Mouse (Mus musculus): ENCODE results near the gene Pde4dip. TPM values are rescaled to one million over a fixed set of nuclear protein-coding genes. Genes with fewer than 3 reads are reported as not detected.

Gene Pde4dip
- polyA plus RNA-seq, 1 experiment from 2014 or later: 22.8 TPM

GRCm38 (mm10) chr3:97828286-97828685, 60.2 kb downstream of the Pde4dip start:
- Histone ChIP-seq H3K4me3 (no peak overlapping the region), H3K36me3 (no peaks in the 10 kb centered on the region), H3K9me3 (replicated peaks) (no peaks in the 10 kb centered on the region), H3K27ac (no peak overlapping the region), H3K4me1 (peaks cover 33% of the 10 kb centered on the region), H3K27me3 (ENCODE audit: low read depth, poor library complexity, severe bottlenecking) (peaks cover 27% of the 10 kb centered on the region)
- no peak for DNase-seq (ENCODE audit: low spot score)
- WGBS: 94% methylated on average over 4 of the region's 4 CpGs

- Histone ChIP-seq H3K36me3 (no peaks in the 10 kb centered on the region), H3K9me3 (replicated peaks) (no peaks in the 10 kb centered on the region), H3K4me3 (peak overlapping the region; percentile 61), H3K4me1 (peaks cover 23% of the 10 kb centered on the region), H3K27ac (0 out of 2 replicates have a peak overlapping the region, but pooled peaks have one; percentile 75), H3K27me3 (ENCODE audit: low read depth, poor library complexity, severe bottlenecking) (peaks cover 40% of the 10 kb centered on the region)
- WGBS: 2% methylated on average over 3 of the region's 3 CpGs
- DNase-seq (ENCODE audit: low spot score): no peak
These were observed 63.3 kb downstream of the Pde4dip start for GRCm38 (mm10) chr3:97825246-97825645.

- Histone ChIP-seq H3K36me3 (no peaks in the 10 kb centered on the region), H3K27ac (peak overlapping the region; percentile 75; the same call in 1 of the 2 replicates), H3K4me3 (peak overlapping the region; percentile 61), H3K9me3 (replicated peaks) (no peaks in the 10 kb centered on the region), H3K4me1 (peaks cover 23% of the 10 kb centered on the region), H3K27me3 (ENCODE audit: low read depth, poor library complexity, severe bottlenecking) (peaks cover 40% of the 10 kb centered on the region)
- WGBS: 0% methylated on average over 5 of the region's 5 CpGs
- peak; percentile 52 for DNase-seq (ENCODE audit: low spot score)
These were observed 63.8 kb downstream of the Pde4dip start for GRCm38 (mm10) chr3:97824744-97825143.

- Histone ChIP-seq H3K27me3 (ENCODE audit: low read depth, poor library complexity, severe bottlenecking) (peaks cover 40% of the 10 kb centered on the region), H3K9me3 (replicated peaks) (no peaks in the 10 kb centered on the region), H3K4me1 (peaks cover 26% of the 10 kb centered on the region), H3K4me3 (peak overlapping the region; percentile 61), H3K27ac (peak overlapping the region; percentile 75), H3K36me3 (no peaks in the 10 kb centered on the region)
- DNase-seq (ENCODE audit: low spot score): peak; percentile 74
- WGBS: under 1% methylated on average over 29 of the region's 29 CpGs
These were observed 64.3 kb downstream of the Pde4dip start for GRCm38 (mm10) chr3:97824011-97824711.

GRCm38 (mm10) chr3:97823438-97823837, 65.1 kb downstream of the Pde4dip start:
- Histone ChIP-seq H3K27ac (no peak overlapping the region), H3K36me3 (no peaks in the 10 kb centered on the region), H3K9me3 (replicated peaks) (no peaks in the 10 kb centered on the region), H3K4me3 (peak overlapping the region; percentile 61), H3K4me1 (peaks cover 26% of the 10 kb centered on the region), H3K27me3 (ENCODE audit: low read depth, poor library complexity, severe bottlenecking) (peaks cover 40% of the 10 kb centered on the region)
- WGBS: 10% methylated on average over 6 of the region's 6 CpGs
- DNase-seq (ENCODE audit: low spot score): no peak

GRCm38 (mm10) chr3:97819050-97819449, 69.5 kb downstream of the Pde4dip start:
- no peak for DNase-seq (ENCODE audit: low spot score)
- 67% methylated on average over 3 of the region's 3 CpGs for WGBS
- Histone ChIP-seq H3K27me3 (ENCODE audit: low read depth, poor library complexity, severe bottlenecking) (peaks cover 20% of the 10 kb centered on the region), H3K36me3 (no peaks in the 10 kb centered on the region), H3K9me3 (replicated peaks) (no peaks in the 10 kb centered on the region), H3K27ac (no peak overlapping the region), H3K4me3 (no peak overlapping the region), H3K4me1 (peaks cover 14% of the 10 kb centered on the region)

GRCm38 (mm10) chr3:97818383-97818982, 70.0 kb downstream of the Pde4dip start:
- H3K27ac ChIP-seq: no peak overlapping the region
- peaks cover 8% of the 10 kb centered on the region for H3K4me1 ChIP-seq
- no peak for DNase-seq (ENCODE audit: low spot score)
- 79% methylated on average over 1 of the region's 1 CpGs for WGBS
- H3K9me3 ChIP-seq (replicated peaks): no peaks in the 10 kb centered on the region
- H3K27me3 ChIP-seq (ENCODE audit: low read depth, poor library complexity, severe bottlenecking): peaks cover 14% of the 10 kb centered on the region
- H3K36me3 ChIP-seq: no peaks in the 10 kb centered on the region
- no peak overlapping the region for H3K4me3 ChIP-seq

- Histone ChIP-seq H3K36me3 (no peaks in the 10 kb centered on the region), H3K27ac (peak overlapping the region; percentile 28; the same call in 1 of the 2 replicates), H3K4me3 (no peak overlapping the region), H3K27me3 (ENCODE audit: low read depth, poor library complexity, severe bottlenecking) (no peaks in the 10 kb centered on the region), H3K4me1 (peaks cover 13% of the 10 kb centered on the region), H3K9me3 (replicated peaks) (no peaks in the 10 kb centered on the region)
- WGBS: 31% methylated on average over 7 of the region's 7 CpGs
- DNase-seq (ENCODE audit: low spot score): no peak
These were observed 76.7 kb downstream of the Pde4dip start for GRCm38 (mm10) chr3:97811651-97812399.

- Histone ChIP-seq H3K4me1 (peaks cover 13% of the 10 kb centered on the region), H3K27ac (0 out of 2 replicates have a peak overlapping the region, but pooled peaks have one; percentile 19)
- 25% methylated on average over 6 of the region's 6 CpGs for WGBS
These were observed 77.3 kb downstream of the Pde4dip start for GRCm38 (mm10) chr3:97811158-97811557.

GRCm38 (mm10) chr3:97810334-97810733, 78.2 kb downstream of the Pde4dip start:
- Histone ChIP-seq H3K27me3 (ENCODE audit: low read depth, poor library complexity, severe bottlenecking) (no peaks in the 10 kb centered on the region), H3K36me3 (no peaks in the 10 kb centered on the region), H3K27ac (no peak overlapping the region), H3K4me3 (no peak overlapping the region), H3K9me3 (replicated peaks) (no peaks in the 10 kb centered on the region), H3K4me1 (peaks cover 13% of the 10 kb centered on the region)
- DNase-seq (ENCODE audit: low spot score): no peak
- WGBS: 93% methylated on average over 2 of the region's 2 CpGs

More at GRCm38 (mm10) chr3:97811158-97811557, 77.3 kb downstream of the Pde4dip start:
- no peak overlapping the region for H3K4me3 ChIP-seq
- H3K27me3 ChIP-seq (ENCODE audit: low read depth, poor library complexity, severe bottlenecking): no peaks in the 10 kb centered on the region
- no peaks in the 10 kb centered on the region for H3K9me3 ChIP-seq (replicated peaks)
- H3K36me3 ChIP-seq: no peaks in the 10 kb centered on the region
- no peak for DNase-seq (ENCODE audit: low spot score)

GRCm38 (mm10) chr3:97805559-97805958, 82.9 kb downstream of the Pde4dip start:
- Histone ChIP-seq H3K4me1 (peaks cover 14% of the 10 kb centered on the region), H3K36me3 (no peaks in the 10 kb centered on the region), H3K9me3 (replicated peaks) (no peaks in the 10 kb centered on the region), H3K4me3 (no peak overlapping the region), H3K27ac (no peak overlapping the region), H3K27me3 (ENCODE audit: low read depth, poor library complexity, severe bottlenecking) (no peaks in the 10 kb centered on the region)
- whole genome bisulfite sequencing: 97% methylated on average over 2 of the region's 2 CpGs
- no peak for DNase-seq (ENCODE audit: low spot score)

GRCm38 (mm10) chr3:97803675-97804074, 84.8 kb downstream of the Pde4dip start:
- Histone ChIP-seq H3K27ac (no peak overlapping the region), H3K4me3 (no peak overlapping the region), H3K9me3 (replicated peaks) (no peaks in the 10 kb centered on the region), H3K4me1 (peaks cover 14% of the 10 kb centered on the region), H3K36me3 (no peaks in the 10 kb centered on the region), H3K27me3 (ENCODE audit: low read depth, poor library complexity, severe bottlenecking) (no peaks in the 10 kb centered on the region)
- whole genome bisulfite sequencing: 56% methylated on average over 3 of the region's 3 CpGs
- DNase-seq (ENCODE audit: low spot score): no peak

GRCm38 (mm10) chr3:97802927-97803326, 85.6 kb downstream of the Pde4dip start:
- Histone ChIP-seq H3K9me3 (replicated peaks) (no peaks in the 10 kb centered on the region), H3K27ac (no peak overlapping the region), H3K4me3 (no peak overlapping the region), H3K36me3 (no peaks in the 10 kb centered on the region), H3K27me3 (ENCODE audit: low read depth, poor library complexity, severe bottlenecking) (no peaks in the 10 kb centered on the region), H3K4me1 (peaks cover 14% of the 10 kb centered on the region)
- no peak for DNase-seq (ENCODE audit: low spot score)
- 89% methylated on average over 2 of the region's 2 CpGs for WGBS
